Mouse (Mus musculus) hindbrain, embryonic 14.5 days (tissue): ENCODE results near the gene Kdelc1. TPM values are rescaled to one million over a fixed set of nuclear protein-coding genes. Genes with fewer than 3 reads are reported as not detected.

Experiments used
- ATAC-seq: fragments of 200-750 bp; cut with Nextera tagmentation; 2 replicates; pipeline ENCODE4 v1.8.0; 2017; ENCODE audit warnings: moderate number of reproducible peaks, mild to moderate bottlenecking, moderate TSS enrichment, moderate library complexity; ENCODE audit not compliant: low FRiP score
- DNase-seq: peaks from one replicate; pipeline ENCODE4 v3.0.0-alpha.2; 2015; ENCODE audit warnings: low spot score
- H3K27ac ChIP-seq: fragments of 300-500 bp; sonication (generic); 2 replicates; pipeline ENCODE4 v1.5.1; 2014; ENCODE audit warnings: mild to moderate bottlenecking, moderate library complexity
- H3K27me3 ChIP-seq: fragments of 300-500 bp; sonication (generic); 2 replicates; pipeline ENCODE4 v1.6.1; 2014; ENCODE audit warnings: mild to moderate bottlenecking, low read length, mixed read lengths; ENCODE audit not compliant: control insufficient read depth, insufficient read depth
- H3K36me3 ChIP-seq: fragments of 300-500 bp; sonication (generic); replicated peaks from 2 replicates; pipeline ENCODE4 v1.6.1; 2014; ENCODE audit not compliant: control insufficient read depth, insufficient read depth
- H3K4me1 ChIP-seq: fragments of 300-500 bp; sonication (generic); replicated peaks from 2 replicates; pipeline ENCODE4 v1.6.1; 2014; ENCODE audit warnings: antibody characterized with exemption, low read length, mixed read lengths; ENCODE audit not compliant: control insufficient read depth, insufficient read depth
- H3K4me2 ChIP-seq: fragments of 300-500 bp; sonication (generic); replicated peaks from 2 replicates; pipeline ENCODE4 v1.6.1; 2014; ENCODE audit warnings: mild to moderate bottlenecking, moderate library complexity
- H3K4me3 ChIP-seq: fragments of 300-500 bp; sonication (generic); replicated peaks from 2 replicates; pipeline ENCODE4 v1.5.1; 2014; ENCODE audit warnings: mild to moderate bottlenecking, low read length
- H3K9ac ChIP-seq: fragments of 300-500 bp; sonication (generic); 2 replicates; pipeline ENCODE4 v1.6.1; 2014
- H3K9me3 ChIP-seq: fragments of 300-500 bp; sonication (generic); 2 replicates; pipeline ENCODE4 v1.6.1; 2016; ENCODE audit warnings: low read length; ENCODE audit not compliant: control insufficient read depth
- WGBS: fragments of 180-500 bp; shearing (Covaris S2); extraction: QIAGEN DNeasy Blood & Tissue Kit; methylation state at CpG from one replicate; pipeline ENCODE4 v1.1.7; 2014; 5-methylcytosine and 5-hydroxymethylcytosine counted together
- polyA plus RNA-seq: library from polyadenylated mRNA; unstranded; fragments of >200 nt; fragmentation: Nextera tagmentation; extraction: Ambion mirVana; gene quantifications from 2 replicates; pipeline ENCODE4 v1.2.1, GENCODE M21; 2014

The Kdelc1 gene
- polyA plus RNA-seq, 1 experiment from 2014 or later: 26.0 TPM

- Histone ChIP-seq H3K4me3 (no peak overlapping the region), H3K4me2 (no peak overlapping the region), H3K27me3 (no peaks in the 10 kb centered on the region), H3K36me3 (peaks cover 71% of the 10 kb centered on the region), H3K4me1 (no peaks in the 10 kb centered on the region), H3K9me3 (no peaks in the 10 kb centered on the region), H3K27ac (no peak overlapping the region), H3K9ac (no peak overlapping the region)
- 91% methylated on average over 4 of the region's 4 CpGs for WGBS
- ATAC-seq (no peak), DNase-seq (no peak)
Observed at GRCm38 (mm10) chr1:44140232-44140631, 21.6 kb upstream of the Kdelc1 start.

GRCm38 (mm10) chr1:44129929-44130581, 11.4 kb upstream of the Kdelc1 start:
- H3K4me2 ChIP-seq: no peak overlapping the region
- ATAC-seq: no peak
- H3K27ac ChIP-seq: no peak overlapping the region
- no peak for DNase-seq
- H3K27me3 ChIP-seq: no peaks in the 10 kb centered on the region
- no peaks in the 10 kb centered on the region for H3K4me1 ChIP-seq
- no peaks in the 10 kb centered on the region for H3K9me3 ChIP-seq
- 87% methylated on average over 4 of the region's 4 CpGs for WGBS
- H3K9ac ChIP-seq: no peak overlapping the region
- H3K36me3 ChIP-seq: peaks cover 56% of the 10 kb centered on the region
- H3K4me3 ChIP-seq: no peak overlapping the region

GRCm38 (mm10) chr1:44125590-44125989, 7.0 kb upstream of the Kdelc1 start:
- H3K4me2 ChIP-seq: no peak overlapping the region
- H3K27me3 ChIP-seq: no peaks in the 10 kb centered on the region
- DNase-seq (no peak), ATAC-seq (no peak)
- H3K9ac ChIP-seq: no peak overlapping the region
- peaks cover 12% of the 10 kb centered on the region for H3K4me1 ChIP-seq
- peaks cover 43% of the 10 kb centered on the region for H3K36me3 ChIP-seq
- no peaks in the 10 kb centered on the region for H3K9me3 ChIP-seq
- WGBS: 93% methylated on average over 4 of the region's 4 CpGs
- H3K27ac ChIP-seq: no peak overlapping the region
- no peak overlapping the region for H3K4me3 ChIP-seq

GRCm38 (mm10) chr1:44122256-44122655, 3.6 kb upstream of the Kdelc1 start:
- Histone ChIP-seq H3K4me3 (no peak overlapping the region), H3K9me3 (no peaks in the 10 kb centered on the region), H3K9ac (no peak overlapping the region), H3K4me2 (no peak overlapping the region), H3K27ac (no peak overlapping the region), H3K27me3 (no peaks in the 10 kb centered on the region), H3K36me3 (peaks cover 13% of the 10 kb centered on the region), H3K4me1 (peaks cover 18% of the 10 kb centered on the region)
- DNase-seq: no peak
- no peak for ATAC-seq
- 88% methylated on average over 3 of the region's 3 CpGs for WGBS

- no peak for DNase-seq
- H3K27me3 ChIP-seq: no peaks in the 10 kb centered on the region
- H3K36me3 ChIP-seq: peaks cover 7% of the 10 kb centered on the region
- H3K4me1 ChIP-seq: peaks cover 18% of the 10 kb centered on the region
- peak overlapping the region; percentile 83 for H3K9ac ChIP-seq
- ATAC-seq: peak; percentile 31
- peak overlapping the region; percentile 94 for H3K27ac ChIP-seq
- H3K4me3 ChIP-seq: peak overlapping the region; percentile 67
- no peaks in the 10 kb centered on the region for H3K9me3 ChIP-seq
- peak overlapping the region; percentile 93 for H3K4me2 ChIP-seq
- 2% methylated on average over 6 of the region's 6 CpGs for WGBS
Observed at GRCm38 (mm10) chr1:44120074-44120406, 1.4 kb upstream of the Kdelc1 start.

- H3K4me3 ChIP-seq: peak overlapping the region; percentile 67
- peak overlapping the region; percentile 93 for H3K4me2 ChIP-seq
- H3K27ac ChIP-seq: peak overlapping the region; percentile 94
- H3K9me3 ChIP-seq: no peaks in the 10 kb centered on the region
- peak; percentile 89 for ATAC-seq
- whole genome bisulfite sequencing: under 1% methylated on average over 42 of the region's 43 CpGs
- peaks cover 18% of the 10 kb centered on the region for H3K4me1 ChIP-seq
- H3K9ac ChIP-seq: peak overlapping the region; percentile 83
- DNase-seq: peak; percentile 77
- H3K36me3 ChIP-seq: peaks cover 13% of the 10 kb centered on the region
- no peaks in the 10 kb centered on the region for H3K27me3 ChIP-seq
Observed at GRCm38 (mm10) chr1:44119201-44120073, 829 bp upstream of the Kdelc1 start.

- Histone ChIP-seq H3K9me3 (no peaks in the 10 kb centered on the region), H3K27me3 (no peaks in the 10 kb centered on the region), H3K27ac (no peak overlapping the region), H3K4me3 (peak overlapping the region; percentile 67), H3K9ac (peak overlapping the region; percentile 14; the same call in 1 of the 2 replicates), H3K36me3 (peaks cover 29% of the 10 kb centered on the region), H3K4me1 (peaks cover 18% of the 10 kb centered on the region), H3K4me2 (peak overlapping the region; percentile 93)
- DNase-seq: no peak
- no peak for ATAC-seq
Observed at GRCm38 (mm10) chr1:44117571-44117970, 1.0 kb downstream of the Kdelc1 start.

GRCm38 (mm10) chr1:44102939-44103338, 15.7 kb downstream of the Kdelc1 start:
- peaks cover 20% of the 10 kb centered on the region for H3K36me3 ChIP-seq
- peak overlapping the region; percentile 86 for H3K4me3 ChIP-seq
- 9% methylated on average over 5 of the region's 5 CpGs for WGBS
- H3K4me2 ChIP-seq: peak overlapping the region; percentile 77
- DNase-seq (no peak), ATAC-seq (no peak)
- peaks cover 8% of the 10 kb centered on the region for H3K4me1 ChIP-seq
- H3K27me3 ChIP-seq: no peaks in the 10 kb centered on the region
- H3K9ac ChIP-seq: peak overlapping the region; percentile 68
- no peak overlapping the region for H3K27ac ChIP-seq
- no peaks in the 10 kb centered on the region for H3K9me3 ChIP-seq

- WGBS: under 1% methylated on average over 54 of the region's 55 CpGs
- peak; percentile 98 for ATAC-seq
- peak within 1 kb of the TSS; percentile 86 for H3K4me3 ChIP-seq
- peak within 1 kb of the TSS; percentile 68 for H3K9ac ChIP-seq
- no peaks in the 10 kb centered on the region for H3K27me3 ChIP-seq
- DNase-seq: peak; percentile 97
- H3K9me3 ChIP-seq: no peaks in the 10 kb centered on the region
- H3K4me2 ChIP-seq: peak within 1 kb of the TSS; percentile 77
- H3K4me1 ChIP-seq: peaks cover 8% of the 10 kb centered on the region
- H3K36me3 ChIP-seq: peaks cover 16% of the 10 kb centered on the region
- H3K27ac ChIP-seq: peak within 1 kb of the TSS; percentile 60
Observed at GRCm38 (mm10) chr1:44102259-44102717, 16.3 kb downstream of the Kdelc1 start, which contains the start of gene Tex30. Tex30 (minus strand) TSS chr1:44102441.
